Mouse (Mus musculus) MEL (cell line): Measurements from ENCODE around the gene Rtn4rl1. TPM values are rescaled to one million over a fixed set of nuclear protein-coding genes. Genes with fewer than 3 reads are reported as not detected.
A peak's percentile ranks its signal among the peaks of the same experiment; 100 is the strongest.

Experiments
- DNase-seq: peaks from one replicate; pipeline ENCODE4 v3.0.0; 2011; ENCODE audit warnings: low read depth, low spot score
- H3K27ac ChIP-seq: 2 replicates; pipeline ENCODE4 v1.5.1; 2012; ENCODE audit warnings: low read depth, mild to moderate bottlenecking, control low read depth, low read length, moderate library complexity; ENCODE audit not compliant: control insufficient read depth
- H3K27me3 ChIP-seq, 2 experiments: fragments of 150-350 bp in 1 of 2; sonication (generic) in 1 of 2; 2 replicates each; pipeline ENCODE4 v1.6.1; 2012; ENCODE audit warnings: low read length in 2 of 2, mild to moderate bottlenecking in 2 of 2, improper control_type of control experiment in 1 of 2, moderate library complexity in 1 of 2; ENCODE audit not compliant: insufficient read depth in 2 of 2, control insufficient read depth in 1 of 2
- H3K36me3 ChIP-seq, 2 experiments: 2 replicates each; pipeline ENCODE4 v1.6.1; 2012 to 2014; ENCODE audit warnings: low read length in 2 of 2, improper control_type of control experiment in 1 of 2, inconsistent platforms in 1 of 2, mild to moderate bottlenecking in 1 of 2; ENCODE audit not compliant: insufficient read depth in 2 of 2, control insufficient read depth in 1 of 2
- H3K4me1 ChIP-seq, 2 experiments: fragments of 150-350 bp in 1 of 2; sonication (generic) in 1 of 2; 2 replicates each; pipeline ENCODE4 v1.6.1; 2012; ENCODE audit warnings: low read length in 2 of 2, improper control_type of control experiment in 1 of 2, mild to moderate bottlenecking in 1 of 2; ENCODE audit not compliant: insufficient read depth in 2 of 2, control insufficient read depth in 1 of 2
- H3K4me3 ChIP-seq, 2 experiments: fragments of 150-350 bp in 1 of 2; sonication (generic) in 1 of 2; 2 replicates each; pipeline ENCODE4 v1.5.1; 2012; ENCODE audit warnings: low read depth in 2 of 2, low read length in 2 of 2, mild to moderate bottlenecking in 2 of 2, moderate library complexity in 2 of 2, control low read depth in 1 of 2, improper control_type of control experiment in 1 of 2; ENCODE audit not compliant: control insufficient read depth in 1 of 2, insufficient read depth in 1 of 2
- H3K79me2 ChIP-seq: 2 replicates; pipeline ENCODE4 v1.6.1; 2012; ENCODE audit warnings: mild to moderate bottlenecking, low read length, moderate library complexity; ENCODE audit not compliant: control insufficient read depth, poor library complexity, insufficient read depth
- H3K9ac ChIP-seq: 2 replicates; pipeline ENCODE4 v1.6.1; 2012; ENCODE audit warnings: low read depth, mild to moderate bottlenecking, control low read depth, low read length, moderate library complexity; ENCODE audit not compliant: control insufficient read depth, poor library complexity, severe bottlenecking
- H3K9me3 ChIP-seq: fragments of 150-350 bp; sonication (generic); replicated peaks from 2 replicates; pipeline ENCODE4 v1.6.1; 2012; ENCODE audit warnings: mild to moderate bottlenecking, low read length, improper control_type of control experiment, moderate library complexity; ENCODE audit not compliant: insufficient read depth
- CTCF ChIP-seq, 3 experiments: IDR thresholded peaks in 2 of 3; conservative IDR thresholded peaks in 1 of 3; 2 replicates each; pipeline ENCODE4 v1.5.1; 2011 to 2012; ENCODE audit warnings: low read length in 3 of 3, low read depth in 2 of 3, mild to moderate bottlenecking in 2 of 3, improper control_type of control experiment in 1 of 3, inconsistent platforms in 1 of 3, mixed read lengths in 1 of 3, moderate library complexity in 1 of 3; ENCODE audit not compliant: control insufficient read depth in 1 of 3, insufficient read depth in 1 of 3, poor library complexity in 1 of 3, severe bottlenecking in 1 of 3
- E2F4 ChIP-seq: IDR thresholded peaks from 2 replicates; pipeline ENCODE4 v1.6.1; 2011; ENCODE audit warnings: low read depth, low read length, improper control_type of control experiment, borderline replicate concordance
- EP300 ChIP-seq, 2 experiments: IDR thresholded peaks; 2 replicates each; pipeline ENCODE4 v1.6.1; 2011; ENCODE audit warnings: improper control_type of control experiment in 2 of 2, low read length in 2 of 2, low read depth in 1 of 2, mild to moderate bottlenecking in 1 of 2
- GABPA ChIP-seq: IDR thresholded peaks from 2 replicates; pipeline ENCODE4 v1.6.1; 2012; ENCODE audit warnings: low read depth, mild to moderate bottlenecking, inconsistent platforms, low read length, improper control_type of control experiment, moderate library complexity
- GATA1 ChIP-seq: IDR thresholded peaks from 2 replicates; pipeline ENCODE4 v1.6.1; 2011; ENCODE audit warnings: low read depth, low read length, improper control_type of control experiment
- HCFC1 ChIP-seq: IDR thresholded peaks from 2 replicates; pipeline ENCODE4 v1.6.1; 2012; ENCODE audit warnings: low read depth, mild to moderate bottlenecking, inconsistent platforms, low read length, improper control_type of control experiment, moderate library complexity
- JUND ChIP-seq: IDR thresholded peaks from 2 replicates; pipeline ENCODE4 v1.6.1; 2011; ENCODE audit warnings: low read depth, mild to moderate bottlenecking, improper control_type of control experiment, low read length
- MAFK ChIP-seq: IDR thresholded peaks from 2 replicates; pipeline ENCODE4 v1.6.1; 2011; ENCODE audit warnings: low read depth, mild to moderate bottlenecking, low read length, improper control_type of control experiment, borderline replicate concordance
- MAZ ChIP-seq: IDR thresholded peaks from 2 replicates; pipeline ENCODE4 v1.6.1; 2012; ENCODE audit warnings: low read depth, mild to moderate bottlenecking, inconsistent platforms, low read length, improper control_type of control experiment
- MEF2A ChIP-seq: IDR thresholded peaks from 2 replicates; pipeline ENCODE4 v1.6.1; 2014; ENCODE audit warnings: low read depth, mild to moderate bottlenecking, inconsistent platforms, low read length, improper control_type of control experiment; ENCODE audit not compliant: poor library complexity, insufficient replicate concordance, severe bottlenecking; ENCODE audit errors: extremely low read depth
- MXI1 ChIP-seq: IDR thresholded peaks from 2 replicates; pipeline ENCODE4 v1.6.1; 2011; ENCODE audit warnings: mild to moderate bottlenecking, low read depth, low read length, improper control_type of control experiment
- MYB ChIP-seq: IDR thresholded peaks from 2 replicates; pipeline ENCODE4 v1.6.1; 2011; ENCODE audit warnings: mild to moderate bottlenecking, low read depth, low read length, improper control_type of control experiment
- NELFE ChIP-seq: IDR thresholded peaks from 2 replicates; pipeline ENCODE4 v1.6.1; 2011; ENCODE audit warnings: low read depth, low read length, improper control_type of control experiment
- NRF1 ChIP-seq: IDR thresholded peaks from 2 replicates; pipeline ENCODE4 v1.6.1; 2014; ENCODE audit warnings: low read depth, mild to moderate bottlenecking, inconsistent platforms, low read length, improper control_type of control experiment, moderate library complexity; ENCODE audit not compliant: poor library complexity, insufficient read depth, severe bottlenecking
- POLR2A ChIP-seq, 2 experiments: IDR thresholded peaks; 2 replicates each; pipeline ENCODE4 v1.6.1; 2011 to 2012; ENCODE audit warnings: low read length in 2 of 2, mild to moderate bottlenecking in 2 of 2, control low read depth in 1 of 2, improper control_type of control experiment in 1 of 2, low read depth in 1 of 2, moderate library complexity in 1 of 2; ENCODE audit not compliant: control insufficient read depth in 1 of 2, insufficient read depth in 1 of 2, poor library complexity in 1 of 2
- POLR2AphosphoS2 ChIP-seq: IDR thresholded peaks from 2 replicates; pipeline ENCODE4 v1.6.1; 2011; ENCODE audit warnings: low read length, improper control_type of control experiment
- POLR2AphosphoS5 ChIP-seq: IDR thresholded peaks from 2 replicates; pipeline ENCODE4 v1.6.1; 2012; ENCODE audit warnings: low read depth, borderline replicate concordance, mild to moderate bottlenecking, inconsistent platforms, low read length, moderate library complexity, mixed read lengths
- RAD21 ChIP-seq: IDR thresholded peaks from 2 replicates; pipeline ENCODE4 v1.6.1; 2011; ENCODE audit warnings: mild to moderate bottlenecking, low read depth, low read length, improper control_type of control experiment
- RCOR1 ChIP-seq: IDR thresholded peaks from 2 replicates; pipeline ENCODE4 v1.6.1; 2012; ENCODE audit warnings: low read depth, mild to moderate bottlenecking, inconsistent platforms, low read length, improper control_type of control experiment
- TAL1 ChIP-seq: IDR thresholded peaks from 2 replicates; pipeline ENCODE4 v1.6.1; 2012; ENCODE audit warnings: mild to moderate bottlenecking, inconsistent platforms, low read length, moderate library complexity, mixed read lengths
- TCF12 ChIP-seq: IDR thresholded peaks from 2 replicates; pipeline ENCODE4 v1.6.1; 2014; ENCODE audit warnings: low read depth, mild to moderate bottlenecking, inconsistent platforms, low read length, improper control_type of control experiment, moderate library complexity
- UBTF ChIP-seq: IDR thresholded peaks from 2 replicates; pipeline ENCODE4 v1.6.1; 2012; ENCODE audit warnings: low read depth, mild to moderate bottlenecking, inconsistent platforms, low read length, improper control_type of control experiment, moderate library complexity, borderline replicate concordance; ENCODE audit not compliant: insufficient read depth
- USF1 ChIP-seq: IDR thresholded peaks from 2 replicates; pipeline ENCODE4 v1.6.1; 2014; ENCODE audit warnings: low read depth, mild to moderate bottlenecking, inconsistent platforms, low read length, improper control_type of control experiment, moderate library complexity
- USF2 ChIP-seq, 2 experiments: IDR thresholded peaks; 2 replicates each; pipeline ENCODE4 v1.6.1; 2011 to 2012; ENCODE audit warnings: improper control_type of control experiment in 2 of 2, low read length in 2 of 2, borderline replicate concordance in 1 of 2, inconsistent platforms in 1 of 2, low read depth in 1 of 2, mild to moderate bottlenecking in 1 of 2; ENCODE audit not compliant: insufficient read depth in 1 of 2
- ZMIZ1 ChIP-seq: IDR thresholded peaks from 2 replicates; pipeline ENCODE4 v1.6.1; 2012; ENCODE audit warnings: low read depth, mild to moderate bottlenecking, inconsistent platforms, low read length, improper control_type of control experiment, moderate library complexity
- ZNF384 ChIP-seq: IDR thresholded peaks from 2 replicates; pipeline ENCODE4 v1.6.1; 2012; ENCODE audit warnings: low read depth, mild to moderate bottlenecking, inconsistent platforms, low read length, improper control_type of control experiment
- polyA plus RNA-seq, 2 experiments: library from polyadenylated mRNA; stranded (reverse) in 1 of 2; unstranded in 1 of 2; fragments of >175 nt in 1 of 2; fragments of >200 nt in 1 of 2; gene quantifications; 2 replicates each; pipeline versions ENCODE4 v1.2.1 to v1.2.4; 2012; ENCODE audit warnings: low replicate concordance in 2 of 2, low read depth in 1 of 2; ENCODE audit not compliant: insufficient read length in 2 of 2, insufficient read depth in 1 of 2, missing spikeins in 1 of 2
- total RNA-seq: library from RNA; depleted of rRNA; stranded (reverse); fragments of 300-350 nt; gene quantifications from 2 replicates; pipeline ENCODE4 v1.2.3, GENCODE M21; 2012

The Rtn4rl1 gene
- total and polyA plus RNA-seq, 3 experiments, result 0.35 to 2.6 TPM; not detected in 1

DNA sequence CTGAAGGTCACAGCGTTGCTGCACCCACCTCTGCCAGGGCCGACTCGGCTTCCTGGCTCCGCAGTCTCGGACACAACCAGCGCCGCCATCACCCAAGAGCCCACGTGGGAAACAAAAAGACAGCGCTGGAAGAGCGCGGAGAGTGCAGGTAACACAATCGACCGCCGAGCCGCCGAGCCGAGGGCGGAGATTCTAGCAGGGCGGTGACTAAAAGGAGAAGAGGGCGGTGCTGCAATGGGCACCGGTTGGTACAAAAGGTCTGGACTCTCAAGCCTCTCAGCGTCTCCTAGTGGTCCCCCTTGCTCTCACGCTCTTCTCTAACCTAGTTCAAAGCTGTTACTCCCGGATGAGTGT lies 3.2 kb upstream of the Rtn4rl1 start (continued):
- TF ChIP-seq JUND, result no peak
- TF ChIP-seq UBTF, result no peak
- peak; percentile 5; the same call in 1 of the 2 replicates for TF ChIP-seq RCOR1
- TF ChIP-seq HCFC1, result peak; percentile 99
- peak; percentile 71 for TF ChIP-seq ZMIZ1
- TF ChIP-seq MXI1, result peak; percentile 100
- TF ChIP-seq E2F4, result no peak
- peak; percentile 91 for TF ChIP-seq NELFE
- TF ChIP-seq MYB, result no peak
- TF ChIP-seq POLR2AphosphoS5, result no peak
- TF ChIP-seq EP300 (IDR thresholded peaks at IDR 0.05; ENCODE audit: low read depth in 1 of 2, low read length in 2 of 2), result peak in 1 of 2 experiments; percentile 62; a peak in 2 of 4 replicates
- TF ChIP-seq ZNF384, result no peak
- no peak for TF ChIP-seq TAL1
- no peak for TF ChIP-seq MEF2A
- 0 out of 2 replicates have a peak, but pooled peaks have one; percentile 37 for TF ChIP-seq NRF1
- TF ChIP-seq TCF12, result peak; percentile 84
- TF ChIP-seq GABPA, result peak; percentile 83; the same call in 1 of the 2 replicates
- peak; percentile 6 to 56 (median 33); a peak in 5 of 6 replicates for TF ChIP-seq CTCF (IDR thresholded peaks at IDR 0.05 in 2 of 3, conservative IDR thresholded peaks at IDR 0.05 in 1 of 3; ENCODE audit: control insufficient read depth in 1 of 3, insufficient read depth in 1 of 3, low read depth in 2 of 3, low read length in 3 of 3, poor library complexity in 1 of 3, severe bottlenecking in 1 of 3)
- peak; percentile 73 to 80; a peak in 3 of 4 replicates for TF ChIP-seq POLR2A (IDR thresholded peaks at IDR 0.05; ENCODE audit: control insufficient read depth in 1 of 2, insufficient read depth in 1 of 2, low read depth in 1 of 2, low read length in 2 of 2, poor library complexity in 1 of 2)
- TF ChIP-seq MAZ, result peak; percentile 96; the same call in 1 of the 2 replicates
- 0 out of 2 replicates have a peak, but pooled peaks have one; percentile 9 for TF ChIP-seq GATA1

DNA sequence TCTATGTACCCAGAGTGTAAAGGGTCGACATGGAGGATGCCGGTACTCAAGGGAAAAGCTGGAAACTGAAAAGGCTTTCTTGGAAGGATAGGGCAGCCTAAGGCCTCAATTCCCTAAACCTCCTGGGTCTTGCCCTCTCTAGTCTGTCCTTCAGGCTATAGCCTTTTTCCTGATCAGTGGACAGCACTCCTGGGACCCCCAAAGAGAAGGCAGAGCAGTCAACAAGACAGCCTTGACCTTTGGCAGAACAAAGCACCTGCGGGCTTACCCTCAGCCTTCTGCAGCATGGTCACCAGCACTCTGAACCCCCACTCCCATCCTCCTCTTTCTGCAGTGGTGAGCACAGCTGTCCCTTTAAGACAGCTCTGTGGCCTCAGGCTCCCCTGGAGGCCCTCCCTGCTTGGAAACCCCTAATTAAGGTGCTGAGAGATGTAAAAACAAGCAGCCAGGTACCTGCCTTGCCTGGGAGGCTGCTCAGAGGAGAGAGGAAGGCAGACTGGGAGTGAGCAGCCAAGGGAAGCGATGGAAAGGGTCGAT lies 2.6 kb upstream of the Rtn4rl1 start, which contains the start of gene Dph1:
TSS of gene Dph1 (minus strand) at position 337 of the 537 bp plus-strand sequence.
- no peak for DNase-seq
- no peaks in the 10 kb centered on the region for H3K9me3 ChIP-seq
- H3K9ac ChIP-seq, result peak within 1 kb of the TSS; percentile 91
- H3K36me3 ChIP-seq, result peaks cover 0 to 3% of the 10 kb centered on the region in 2 experiments; a peak in 1 of 4 replicates
- TF ChIP-seq POLR2AphosphoS2 (no peak), ZMIZ1 (no peak), E2F4 (no peak), RAD21 (no peak), EP300 (IDR thresholded peaks at IDR 0.05; ENCODE audit: low read depth in 1 of 2, low read length in 2 of 2) (no peak), USF1 (no peak), POLR2AphosphoS5 (no peak), MAFK (no peak), HCFC1 (no peak), NRF1 (no peak), USF2 (IDR thresholded peaks at IDR 0.05; ENCODE audit: borderline replicate concordance in 1 of 2, insufficient read depth in 1 of 2, low read depth in 1 of 2, low read length in 2 of 2) (no peak)
- TF ChIP-seq, all 39 proteins: peak for 0
- peaks cover 2 to 15% of the 10 kb centered on the region in 2 experiments; a peak in 2 of 4 replicates for H3K27me3 ChIP-seq
- peaks cover 0 to 14% of the 10 kb centered on the region in 2 experiments; a peak in 3 of 4 replicates for H3K4me1 ChIP-seq
- peak within 1 kb of the TSS; percentile 81 to 86 for H3K4me3 ChIP-seq
- H3K27ac ChIP-seq, result peak within 1 kb of the TSS; percentile 75
- H3K79me2 ChIP-seq, result peaks cover 17% of the 10 kb centered on the region
